Mouse (Mus musculus) adrenal gland, adult 8-10 months (tissue): ENCODE measurements around the gene Tmem233. TPM values are rescaled to one million over a fixed set of nuclear protein-coding genes. Genes with fewer than 3 reads are reported as not detected.
A peak's percentile ranks its signal among the peaks of the same experiment; 100 is the strongest.

Experiments
- DNase-seq: peaks from one replicate; pipeline ENCODE4 v3.0.0; 2022
- total RNA-seq, 4 experiments: library from RNA; stranded (reverse); gene quantifications; 2 replicates each; pipeline ENCODE4 v1.2.4; 2022

The Tmem233 gene
- total RNA-seq, 4 experiments from 2014 or later, result not detected

DNA sequence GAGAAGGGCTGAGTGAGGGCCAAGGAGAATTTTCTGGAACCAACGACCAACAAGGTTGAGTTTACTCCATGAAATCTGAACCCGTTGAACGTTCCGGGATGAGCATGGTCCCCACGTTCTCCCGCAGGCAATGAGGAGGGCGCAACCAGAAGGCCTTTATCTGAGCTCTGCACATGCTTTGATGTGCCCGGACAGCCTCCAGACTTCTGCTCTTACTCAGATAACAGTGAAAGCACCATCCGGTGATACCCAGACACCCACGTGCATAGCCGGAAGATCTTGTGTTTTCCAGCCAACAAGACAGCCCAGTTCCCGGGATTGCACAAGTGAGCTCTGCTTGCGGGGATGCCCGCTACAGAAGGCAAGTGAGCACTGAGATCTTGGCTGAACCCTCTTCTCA, 56.5 kb downstream of the Tmem233 start:
- no peak for DNase-seq

DNA sequence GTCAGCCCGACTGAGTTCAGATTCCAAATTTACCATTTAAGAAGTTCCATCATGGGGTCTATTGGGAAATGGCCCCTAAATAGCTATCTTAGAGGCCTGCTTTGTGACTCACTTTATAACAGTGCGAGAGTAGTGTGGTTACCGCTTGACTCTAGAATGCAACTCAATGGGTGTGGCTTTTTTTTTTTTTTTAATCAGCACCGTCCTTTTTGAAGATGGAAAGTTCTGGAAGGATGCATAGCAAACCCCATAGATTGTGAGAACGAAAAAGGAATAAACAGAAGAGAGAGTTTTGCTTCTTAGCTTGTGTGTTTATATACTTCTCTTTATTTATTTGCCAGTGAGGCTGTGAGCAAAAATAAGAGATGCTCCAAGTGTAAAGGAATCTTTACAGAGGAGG, 56.9 kb downstream of the Tmem233 start:
- no peak for DNase-seq

- DNase-seq, result peak; percentile 92
Measured at GRCm38 (mm10) chr5:116024327-116024739, 58.7 kb downstream of the Tmem233 start, which contains the start of gene Prkab1. Prkab1 (minus strand) TSS chr5:116024508.

GRCm38 (mm10) chr5:116023821-116024284, 59.2 kb downstream of the Tmem233 start:
- DNase-seq, result no peak

DNA sequence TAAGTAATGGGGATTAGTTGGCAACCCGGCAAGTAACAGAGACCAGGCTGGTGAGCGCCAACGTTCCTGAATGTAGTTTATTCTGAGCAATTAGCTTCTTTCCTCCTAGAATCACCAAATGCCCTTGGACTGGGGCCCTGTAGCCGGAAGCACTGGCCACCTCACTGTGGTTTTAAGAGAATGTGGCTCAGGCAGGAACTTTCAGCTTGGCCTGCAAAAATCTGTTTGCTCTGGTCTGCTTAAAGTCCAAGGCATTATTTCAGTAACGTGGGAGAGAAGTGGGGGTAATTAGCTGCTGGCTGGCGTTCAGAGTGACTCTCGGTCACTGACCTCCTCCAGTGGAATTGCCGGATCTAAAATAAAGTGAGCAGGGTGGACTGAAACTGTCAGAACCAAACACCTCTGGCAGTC, 59.8 kb downstream of the Tmem233 start:
- DNase-seq, result peak; percentile 52

- DNase-seq, result no peak
Measured at GRCm38 (mm10) chr5:116022658-116023200, 60.3 kb downstream of the Tmem233 start.

- no peak for DNase-seq
Measured at GRCm38 (mm10) chr5:116022131-116022530, 60.9 kb downstream of the Tmem233 start.

DNA sequence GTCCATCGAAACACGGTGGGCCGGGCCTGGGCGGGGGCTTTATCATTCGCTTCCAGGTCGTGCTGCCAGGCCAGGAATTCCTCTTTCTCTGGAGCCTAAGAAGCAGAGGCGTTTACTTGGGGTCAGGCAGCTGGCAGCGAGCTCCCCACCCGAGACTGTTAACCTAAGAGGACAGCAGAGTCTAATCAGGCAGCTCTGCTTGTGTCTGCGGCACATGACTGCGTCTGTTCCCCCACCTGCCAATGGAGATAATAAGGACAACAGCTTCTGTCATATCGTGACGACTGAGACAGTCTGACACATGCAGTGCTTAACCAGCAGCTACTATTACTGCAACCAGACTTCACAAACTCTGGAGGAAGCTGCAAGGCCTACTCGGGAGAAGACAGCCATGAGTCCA, 61.5 kb downstream of the Tmem233 start:
- DNase-seq, result no peak

- no peak for DNase-seq
Measured at GRCm38 (mm10) chr5:116019371-116019770, 63.7 kb downstream of the Tmem233 start.

- DNase-seq, result no peak
Measured at GRCm38 (mm10) chr5:116018784-116019183, 64.3 kb downstream of the Tmem233 start.

DNA sequence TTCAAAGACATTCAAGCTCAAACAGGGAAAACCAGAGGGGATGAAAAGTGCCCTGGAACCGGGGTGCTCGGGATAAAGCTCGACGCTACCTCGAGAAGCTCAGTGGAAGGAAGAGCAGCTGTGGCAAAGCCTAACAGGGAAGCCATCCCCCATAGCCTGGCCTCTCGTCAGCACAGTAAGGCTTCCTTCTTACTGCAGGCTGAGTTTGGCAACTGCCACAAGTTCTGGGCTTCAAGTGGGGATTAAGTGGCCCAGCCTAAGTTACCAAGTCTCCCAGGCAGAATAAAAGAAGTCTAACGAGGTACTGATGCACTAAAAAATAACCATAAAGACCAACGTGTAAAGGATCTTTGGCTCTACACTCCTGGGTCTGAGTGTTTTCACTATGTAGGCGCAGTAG, 64.8 kb downstream of the Tmem233 start:
- DNase-seq, result no peak

DNA sequence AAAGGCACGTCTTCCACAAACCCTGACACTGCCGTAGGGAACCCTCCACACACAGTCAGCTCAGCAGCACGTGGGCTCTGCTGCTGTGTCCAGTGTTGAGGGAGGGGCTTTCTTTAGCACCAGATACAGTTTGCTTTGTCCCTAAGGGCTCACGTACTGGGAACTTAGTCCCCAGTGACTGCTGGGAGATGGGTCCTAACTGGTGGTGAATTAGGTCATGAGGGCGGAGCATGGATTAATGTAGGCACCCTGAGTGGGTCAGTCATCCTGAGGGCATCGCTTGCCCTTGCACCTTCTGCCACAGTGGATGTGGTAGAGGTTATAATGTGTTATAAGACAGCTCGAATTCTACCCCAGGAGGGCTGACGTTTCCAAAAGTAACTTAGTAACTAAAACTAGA, 65.7 kb downstream of the Tmem233 start:
- no peak for DNase-seq

DNA sequence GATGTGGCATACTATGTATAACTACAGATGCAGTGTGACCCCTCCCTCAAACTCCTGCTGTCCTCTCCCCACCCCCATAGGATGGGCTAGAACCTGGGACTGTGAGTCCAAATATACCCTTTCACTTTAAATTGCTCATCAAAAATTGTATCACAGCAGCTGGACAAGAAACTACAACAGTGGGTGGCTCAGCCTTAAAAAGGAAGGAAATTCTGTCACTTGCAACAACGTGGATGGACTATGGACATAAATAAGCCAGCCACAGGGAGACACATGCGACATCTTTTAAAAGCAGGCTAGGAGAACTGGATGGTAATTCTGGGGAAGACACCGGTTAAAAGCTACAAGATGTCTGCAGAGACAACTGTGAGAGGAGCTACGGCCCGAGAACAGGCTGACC, 66.5 kb downstream of the Tmem233 start:
- DNase-seq, result no peak

DNA sequence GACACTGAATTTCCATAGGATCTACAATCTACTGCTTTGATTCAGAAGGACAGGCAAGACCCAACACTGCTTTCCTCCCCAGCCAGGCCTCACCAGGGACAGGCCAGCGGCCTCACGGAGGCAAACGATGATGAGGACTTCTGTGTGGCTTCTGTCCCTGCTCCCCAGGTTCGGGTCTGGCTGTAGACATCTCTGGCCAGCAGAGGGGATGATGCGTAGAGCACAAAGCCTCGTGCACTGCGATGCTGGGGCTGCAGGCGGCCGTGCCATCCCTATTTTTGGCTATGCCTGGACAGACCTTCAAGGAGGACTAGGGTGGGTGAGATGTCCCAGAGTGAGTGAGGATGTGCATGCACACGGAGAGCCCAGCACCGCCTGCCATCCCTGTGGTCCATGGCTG, 68.8 kb downstream of the Tmem233 start:
- DNase-seq, result no peak

GRCm38 (mm10) chr5:116013821-116014220, 69.2 kb downstream of the Tmem233 start:
- DNase-seq, result no peak

DNA sequence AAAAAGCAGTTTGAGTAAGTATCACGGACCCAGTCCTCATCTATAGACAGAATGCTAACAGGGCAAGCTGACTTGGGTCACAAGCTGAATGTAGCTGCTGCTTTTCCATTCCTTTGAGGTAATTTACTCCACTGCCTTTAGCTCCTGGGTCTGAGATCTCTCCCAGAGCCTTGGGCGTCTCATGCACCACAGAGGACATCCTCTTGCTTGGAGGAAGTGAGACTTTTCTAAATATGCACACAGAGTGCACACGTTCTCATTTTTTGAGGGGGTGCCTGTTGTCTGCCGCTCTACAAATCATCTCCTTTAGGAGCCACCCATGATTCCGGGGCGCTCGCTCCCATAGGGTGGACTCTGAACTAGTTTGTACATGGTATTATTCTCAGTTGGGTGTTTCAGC, 70.5 kb downstream of the Tmem233 start:
- DNase-seq, result no peak

GRCm38 (mm10) chr5:116011700-116012099, 71.3 kb downstream of the Tmem233 start:
- DNase-seq, result no peak

- no peak for DNase-seq
Measured at GRCm38 (mm10) chr5:116009884-116010627, 73.0 kb downstream of the Tmem233 start.

GRCm38 (mm10) chr5:116009091-116009851, 73.8 kb downstream of the Tmem233 start:
- no peak for DNase-seq

GRCm38 (mm10) chr5:116007723-116008122, 75.3 kb downstream of the Tmem233 start:
- DNase-seq, result no peak

- DNase-seq, result no peak
Measured at GRCm38 (mm10) chr5:116006324-116007099, 76.5 kb downstream of the Tmem233 start.

- DNase-seq, result no peak
Measured at GRCm38 (mm10) chr5:116004271-116004670, 78.8 kb downstream of the Tmem233 start.

- no peak for DNase-seq
Measured at GRCm38 (mm10) chr5:116003825-116004224, 79.2 kb downstream of the Tmem233 start.
